Mouse (Mus musculus) spleen, adult 12 weeks (tissue): ENCODE results near the gene Arap2.

ENCODE experiments used
- DNase-seq: peaks from one replicate; pipeline ENCODE4 v3.0.0; 2022; ENCODE audit warnings: low spot score

Gene Arap2

GRCm38 (mm10) chr5:62622848-62623479, 143.0 kb downstream of the Arap2 start:
- DNase-seq: no peak

- no peak for DNase-seq
Observed at GRCm38 (mm10) chr5:62618286-62618685, 147.7 kb downstream of the Arap2 start.

- no peak for DNase-seq
Observed at GRCm38 (mm10) chr5:62611990-62612389, 154.0 kb downstream of the Arap2 start.

GRCm38 (mm10) chr5:62587348-62587747, 178.6 kb downstream of the Arap2 start:
- DNase-seq: no peak

GRCm38 (mm10) chr5:62582643-62583042, 183.3 kb downstream of the Arap2 start:
- DNase-seq: no peak

- DNase-seq: no peak
Observed at GRCm38 (mm10) chr5:62581699-62582098, 184.3 kb downstream of the Arap2 start.

- DNase-seq: no peak
Observed at GRCm38 (mm10) chr5:62574336-62574844, 191.6 kb downstream of the Arap2 start.
